Mouse (Mus musculus) MEL (cell line): ENCODE results near the gene Itgb1bp1. TPM values are rescaled to one million over a fixed set of nuclear protein-coding genes. Genes with fewer than 3 reads are reported as not detected.

ENCODE experiments used
- DNase-seq: peaks from one replicate; pipeline ENCODE4 v3.0.0; 2011; ENCODE audit warnings: low read depth, low spot score
- H3K27ac ChIP-seq: 2 replicates; pipeline ENCODE4 v1.5.1; 2012; ENCODE audit warnings: low read depth, mild to moderate bottlenecking, control low read depth, low read length, moderate library complexity; ENCODE audit not compliant: control insufficient read depth
- H3K27me3 ChIP-seq, 2 experiments: fragments of 150-350 bp in 1 of 2; sonication (generic) in 1 of 2; 2 replicates each; pipeline ENCODE4 v1.6.1; 2012; ENCODE audit warnings: low read length in 2 of 2, mild to moderate bottlenecking in 2 of 2, improper control_type of control experiment in 1 of 2, moderate library complexity in 1 of 2; ENCODE audit not compliant: insufficient read depth in 2 of 2, control insufficient read depth in 1 of 2
- H3K36me3 ChIP-seq, 2 experiments: 2 replicates each; pipeline ENCODE4 v1.6.1; 2012 to 2014; ENCODE audit warnings: low read length in 2 of 2, improper control_type of control experiment in 1 of 2, inconsistent platforms in 1 of 2, mild to moderate bottlenecking in 1 of 2; ENCODE audit not compliant: insufficient read depth in 2 of 2, control insufficient read depth in 1 of 2
- H3K4me1 ChIP-seq, 2 experiments: fragments of 150-350 bp in 1 of 2; sonication (generic) in 1 of 2; 2 replicates each; pipeline ENCODE4 v1.6.1; 2012; ENCODE audit warnings: low read length in 2 of 2, improper control_type of control experiment in 1 of 2, mild to moderate bottlenecking in 1 of 2; ENCODE audit not compliant: insufficient read depth in 2 of 2, control insufficient read depth in 1 of 2
- H3K4me3 ChIP-seq, 2 experiments: fragments of 150-350 bp in 1 of 2; sonication (generic) in 1 of 2; 2 replicates each; pipeline ENCODE4 v1.5.1; 2012; ENCODE audit warnings: low read depth in 2 of 2, low read length in 2 of 2, mild to moderate bottlenecking in 2 of 2, moderate library complexity in 2 of 2, control low read depth in 1 of 2, improper control_type of control experiment in 1 of 2; ENCODE audit not compliant: control insufficient read depth in 1 of 2, insufficient read depth in 1 of 2
- H3K79me2 ChIP-seq: 2 replicates; pipeline ENCODE4 v1.6.1; 2012; ENCODE audit warnings: mild to moderate bottlenecking, low read length, moderate library complexity; ENCODE audit not compliant: control insufficient read depth, poor library complexity, insufficient read depth
- H3K9ac ChIP-seq: 2 replicates; pipeline ENCODE4 v1.6.1; 2012; ENCODE audit warnings: low read depth, mild to moderate bottlenecking, control low read depth, low read length, moderate library complexity; ENCODE audit not compliant: control insufficient read depth, poor library complexity, severe bottlenecking
- H3K9me3 ChIP-seq: fragments of 150-350 bp; sonication (generic); replicated peaks from 2 replicates; pipeline ENCODE4 v1.6.1; 2012; ENCODE audit warnings: mild to moderate bottlenecking, low read length, improper control_type of control experiment, moderate library complexity; ENCODE audit not compliant: insufficient read depth
- BHLHE40 ChIP-seq: IDR thresholded peaks from 2 replicates; pipeline ENCODE4 v1.6.1; 2012; ENCODE audit warnings: low read depth, mild to moderate bottlenecking, inconsistent platforms, low read length, improper control_type of control experiment, borderline replicate concordance
- CHD1 ChIP-seq: IDR thresholded peaks from 2 replicates; pipeline ENCODE4 v1.6.1; 2012; ENCODE audit warnings: low read depth, mild to moderate bottlenecking, inconsistent platforms, low read length, improper control_type of control experiment
- CTCF ChIP-seq, 3 experiments: IDR thresholded peaks in 2 of 3; conservative IDR thresholded peaks in 1 of 3; 2 replicates each; pipeline ENCODE4 v1.5.1; 2011 to 2012; ENCODE audit warnings: low read length in 3 of 3, low read depth in 2 of 3, mild to moderate bottlenecking in 2 of 3, improper control_type of control experiment in 1 of 3, inconsistent platforms in 1 of 3, mixed read lengths in 1 of 3, moderate library complexity in 1 of 3; ENCODE audit not compliant: control insufficient read depth in 1 of 3, insufficient read depth in 1 of 3, poor library complexity in 1 of 3, severe bottlenecking in 1 of 3
- ELF1 ChIP-seq: IDR thresholded peaks from 2 replicates; pipeline ENCODE4 v1.6.1; 2014; ENCODE audit warnings: low read depth, mild to moderate bottlenecking, inconsistent platforms, low read length, improper control_type of control experiment, moderate library complexity
- ETS1 ChIP-seq: IDR thresholded peaks from 2 replicates; pipeline ENCODE4 v1.6.1; 2012; ENCODE audit warnings: low read depth, mild to moderate bottlenecking, inconsistent platforms, low read length, improper control_type of control experiment, moderate library complexity
- GABPA ChIP-seq: IDR thresholded peaks from 2 replicates; pipeline ENCODE4 v1.6.1; 2012; ENCODE audit warnings: low read depth, mild to moderate bottlenecking, inconsistent platforms, low read length, improper control_type of control experiment, moderate library complexity
- HCFC1 ChIP-seq: IDR thresholded peaks from 2 replicates; pipeline ENCODE4 v1.6.1; 2012; ENCODE audit warnings: low read depth, mild to moderate bottlenecking, inconsistent platforms, low read length, improper control_type of control experiment, moderate library complexity
- MAX ChIP-seq: IDR thresholded peaks from 2 replicates; pipeline ENCODE4 v1.6.1; 2011; ENCODE audit warnings: low read length, improper control_type of control experiment
- MAZ ChIP-seq: IDR thresholded peaks from 2 replicates; pipeline ENCODE4 v1.6.1; 2012; ENCODE audit warnings: low read depth, mild to moderate bottlenecking, inconsistent platforms, low read length, improper control_type of control experiment
- NRF1 ChIP-seq: IDR thresholded peaks from 2 replicates; pipeline ENCODE4 v1.6.1; 2014; ENCODE audit warnings: low read depth, mild to moderate bottlenecking, inconsistent platforms, low read length, improper control_type of control experiment, moderate library complexity; ENCODE audit not compliant: poor library complexity, insufficient read depth, severe bottlenecking
- POLR2AphosphoS2 ChIP-seq: IDR thresholded peaks from 2 replicates; pipeline ENCODE4 v1.6.1; 2011; ENCODE audit warnings: low read length, improper control_type of control experiment
- RAD21 ChIP-seq: IDR thresholded peaks from 2 replicates; pipeline ENCODE4 v1.6.1; 2011; ENCODE audit warnings: mild to moderate bottlenecking, low read depth, low read length, improper control_type of control experiment
- SIN3A ChIP-seq: IDR thresholded peaks from 2 replicates; pipeline ENCODE4 v1.6.1; 2012; ENCODE audit warnings: low read length, improper control_type of control experiment, inconsistent platforms
- SMC3 ChIP-seq: IDR thresholded peaks from 2 replicates; pipeline ENCODE4 v1.6.1; 2011; ENCODE audit warnings: low read depth, low read length, improper control_type of control experiment
- TBP ChIP-seq: IDR thresholded peaks from 2 replicates; pipeline ENCODE4 v1.8.0; 2011; ENCODE audit warnings: low read depth, low read length, improper control_type of control experiment
- USF1 ChIP-seq: IDR thresholded peaks from 2 replicates; pipeline ENCODE4 v1.6.1; 2014; ENCODE audit warnings: low read depth, mild to moderate bottlenecking, inconsistent platforms, low read length, improper control_type of control experiment, moderate library complexity
- ZC3H11A ChIP-seq: IDR thresholded peaks from 2 replicates; pipeline ENCODE4 v1.6.1; 2012; ENCODE audit warnings: low read depth, mild to moderate bottlenecking, inconsistent platforms, low read length, improper control_type of control experiment
- polyA plus RNA-seq, 2 experiments: library from polyadenylated mRNA; stranded (reverse) in 1 of 2; unstranded in 1 of 2; fragments of >175 nt in 1 of 2; fragments of >200 nt in 1 of 2; gene quantifications; 2 replicates each; pipeline versions ENCODE4 v1.2.1 to v1.2.4; 2012; ENCODE audit warnings: low replicate concordance in 2 of 2, low read depth in 1 of 2; ENCODE audit not compliant: insufficient read length in 2 of 2, insufficient read depth in 1 of 2, missing spikeins in 1 of 2
- total RNA-seq: library from RNA; depleted of rRNA; stranded (reverse); fragments of 300-350 nt; gene quantifications from 2 replicates; pipeline ENCODE4 v1.2.3, GENCODE M21; 2012

Itgb1bp1 gene
- total and polyA plus RNA-seq, 3 experiments = 22.0 to 41.3 TPM; not detected in 1

GRCm38 (mm10) chr12:21301324-21301723 lies 15.2 kb upstream of the Itgb1bp1 start:
- no peak overlapping the region for H3K27ac ChIP-seq
- H3K4me1 ChIP-seq = no peaks in the 10 kb centered on the region
- H3K9ac ChIP-seq = no peak overlapping the region
- no peak for DNase-seq
- TF ChIP-seq HCFC1 (no peak), CTCF (IDR thresholded peaks at IDR 0.05 in 2 of 3, conservative IDR thresholded peaks at IDR 0.05 in 1 of 3; ENCODE audit: control insufficient read depth in 1 of 3, insufficient read depth in 1 of 3, low read depth in 2 of 3, low read length in 3 of 3, poor library complexity in 1 of 3, severe bottlenecking in 1 of 3) (no peak), GABPA (no peak), ZC3H11A (no peak), SIN3A (no peak), TBP (no peak), CHD1 (no peak), RAD21 (no peak), ELF1 (no peak), USF1 (no peak), POLR2AphosphoS2 (no peak), NRF1 (no peak), SMC3 (no peak), MAX (no peak), MAZ (no peak), ETS1 (no peak)
- no peaks in the 10 kb centered on the region for H3K9me3 ChIP-seq
- H3K4me3 ChIP-seq = no peak overlapping the region
- no peaks in the 10 kb centered on the region for H3K79me2 ChIP-seq
- no peaks in the 10 kb centered on the region for H3K27me3 ChIP-seq
- no peaks in the 10 kb centered on the region for H3K36me3 ChIP-seq

DNA sequence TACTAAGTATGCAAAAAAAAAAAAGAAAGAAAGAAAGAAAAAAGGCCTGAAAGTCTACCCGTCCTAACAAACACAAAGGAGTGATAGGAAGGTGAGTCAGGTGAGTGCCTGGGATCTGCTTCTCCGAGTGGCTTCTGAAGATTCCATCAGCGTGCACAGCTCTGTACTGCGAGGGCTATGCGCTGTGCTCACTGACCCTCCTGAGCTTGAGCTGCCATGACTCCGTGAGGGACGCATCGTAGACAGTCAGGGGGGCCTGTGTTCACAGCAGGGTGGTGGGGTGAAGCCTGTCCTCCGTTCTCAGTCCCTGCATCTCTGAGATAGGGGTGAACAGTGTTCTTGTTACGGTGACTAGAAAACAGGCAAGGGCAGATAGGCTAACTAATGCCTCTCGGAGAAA lies 12.8 kb upstream of the Itgb1bp1 start:
- TF ChIP-seq BHLHE40 (no peak), MAZ (no peak)
- no peaks in the 10 kb centered on the region for H3K36me3 ChIP-seq
- no peak overlapping the region for H3K27ac ChIP-seq
- no peak overlapping the region for H3K9ac ChIP-seq
- H3K79me2 ChIP-seq = no peaks in the 10 kb centered on the region
- no peak for DNase-seq
- H3K4me1 ChIP-seq = no peaks in the 10 kb centered on the region
- H3K27me3 ChIP-seq = no peaks in the 10 kb centered on the region
- H3K9me3 ChIP-seq = no peaks in the 10 kb centered on the region
- no peak overlapping the region for H3K4me3 ChIP-seq
